Mouse (Mus musculus): ENCODE results near the gene Zim1.

Zim1 gene

GRCm38 (mm10) chr7:6650526-6650925, 45.7 kb downstream of the Zim1 start:
- DNase-seq: no peak

GRCm38 (mm10) chr7:6645821-6646220, 50.4 kb downstream of the Zim1 start:
- DNase-seq: no peak

GRCm38 (mm10) chr7:6638076-6638475, 58.2 kb downstream of the Zim1 start:
- DNase-seq: no peak

- no peak for DNase-seq
Measured at GRCm38 (mm10) chr7:6636741-6637140, 59.5 kb downstream of the Zim1 start.

GRCm38 (mm10) chr7:6635831-6636230, 60.4 kb downstream of the Zim1 start:
- DNase-seq: no peak

Measured in cerebellum, postnatal 14 days (tissue).